Mouse (Mus musculus) T-helper 2 cell (primary cell): ENCODE results near the gene Smim13.

Experiments
- in situ Hi-C: fragments of 300-600 bp; cut with MboI, MseI; formaldehyde crosslinking; loops from one replicate; pipeline ENCODE4 v1.15.1; 2025; ENCODE audit warnings: high pct_unique_total_duplicates

Gene Smim13

GRCm38 (mm10) chr13:41283256-41283655 is 33.6 kb downstream of the Smim13 start:
- in situ Hi-C loops: loop anchor here (5.0 kb wide), 1 partner anchor 284 kb away; no protein-coding TSS in a partner anchor

GRCm38 (mm10) chr13:41285448-41285847 is 35.8 kb downstream of the Smim13 start:
- in situ Hi-C loops: no loop called here

- in situ Hi-C loops: no loop called here
Observed at GRCm38 (mm10) chr13:41286285-41286684, 36.6 kb downstream of the Smim13 start.

GRCm38 (mm10) chr13:41291466-41291974 is 41.9 kb downstream of the Smim13 start:
- in situ Hi-C loops: no loop called here

- in situ Hi-C loops: no loop called here
Observed at GRCm38 (mm10) chr13:41293595-41293994, 44.0 kb downstream of the Smim13 start.

- in situ Hi-C loops: no loop called here
Observed at GRCm38 (mm10) chr13:41295886-41296285, 46.2 kb downstream of the Smim13 start.

- in situ Hi-C loops: no loop called here
Observed at GRCm38 (mm10) chr13:41296396-41296795, 46.8 kb downstream of the Smim13 start.

- in situ Hi-C loops: no loop called here
Observed at GRCm38 (mm10) chr13:41298533-41298932, 48.9 kb downstream of the Smim13 start.

GRCm38 (mm10) chr13:41298996-41299395 is 49.4 kb downstream of the Smim13 start:
- in situ Hi-C loops: no loop called here

- in situ Hi-C loops: loop anchor here (5.0 kb wide), 1 partner anchor 272 kb away; no protein-coding TSS in a partner anchor
Observed at GRCm38 (mm10) chr13:41300037-41300436, 50.4 kb downstream of the Smim13 start.

GRCm38 (mm10) chr13:41302716-41303115 is 53.1 kb downstream of the Smim13 start:
- in situ Hi-C loops: loop anchor here (5.0 kb wide), 1 partner anchor 270 kb away; no protein-coding TSS in a partner anchor

GRCm38 (mm10) chr13:41320749-41321148 is 71.1 kb downstream of the Smim13 start:
- in situ Hi-C loops: no loop called here

- in situ Hi-C loops: no loop called here
Observed at GRCm38 (mm10) chr13:41321433-41321832, 71.8 kb downstream of the Smim13 start.

GRCm38 (mm10) chr13:41324631-41325030 is 75.0 kb downstream of the Smim13 start:
- in situ Hi-C loops: no loop called here

GRCm38 (mm10) chr13:41325346-41325745 is 75.7 kb downstream of the Smim13 start:
- in situ Hi-C loops: no loop called here

GRCm38 (mm10) chr13:41326134-41326533 is 76.5 kb downstream of the Smim13 start:
- in situ Hi-C loops: no loop called here
